8 mouse cellular contexts compared by ENCODE assay signal in the genomic region with DNA sequence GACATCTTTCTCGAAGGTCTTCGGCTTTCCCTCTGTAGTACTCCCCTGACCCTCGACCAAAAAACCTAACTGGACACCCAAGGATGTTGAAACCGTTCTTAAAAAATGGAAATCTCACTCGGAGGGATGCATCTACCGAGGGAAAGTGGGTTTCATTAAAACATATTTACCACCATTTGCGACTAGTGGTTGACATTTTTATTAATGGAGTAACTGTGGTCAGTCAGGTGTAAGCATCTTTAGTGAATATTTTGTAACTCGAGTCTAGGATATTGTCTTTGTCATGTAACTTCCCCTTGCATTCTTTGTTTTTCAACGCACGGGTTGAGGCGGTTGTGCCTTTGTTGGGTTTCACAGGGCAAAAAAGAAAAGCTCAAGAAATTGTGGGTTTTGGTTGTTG. TPM values are rescaled to one million over a fixed set of nuclear protein-coding genes. Genes with fewer than 3 reads are reported as not detected.
DNase-seq lines count a peak whose midpoint lies in the region; ATAC-seq and TF ChIP-seq lines count a peak whose summit lies in the region.

No protein-coding gene starts in this region.

- peak overlapping the region; percentile 95 for H3K9ac ChIP-seq in intestine, embryonic 15.5 days
- H3K9ac ChIP-seq in neural tube, embryonic 13.5 days = peak overlapping the region; percentile 99

- no peak overlapping the region; the same call in 1 of the 2 replicates for H3K27ac ChIP-seq in thymus, adult 2 months (ENCODE audit: control insufficient read depth, insufficient read depth, low read length)
- H3K27ac ChIP-seq in intestine, embryonic 15.5 days = peak overlapping the region; percentile 100
- peak overlapping the region; percentile 100 for H3K27ac ChIP-seq in neural tube, embryonic 13.5 days (replicated peaks)

- no peaks in the 10 kb centered on the region for H3K27me3 ChIP-seq in thymus, adult 2 months (ENCODE audit: control insufficient read depth, insufficient read depth, low read length)
- H3K27me3 ChIP-seq in intestine, embryonic 15.5 days (replicated peaks) = no peaks in the 10 kb centered on the region
- no peaks in the 10 kb centered on the region for H3K27me3 ChIP-seq in neural tube, embryonic 13.5 days

- peak; percentile 16 for DNase-seq in thymus, adult 2 months
- no peak for DNase-seq in thymus, postnatal 4 days
- DNase-seq in embryo, embryonic 9.5 days (ENCODE audit: extremely low spot score) = peak; percentile 53
- no peak for DNase-seq in adrenal gland, adult 18-20 months (ENCODE audit: low spot score in 2 of 2)
- DNase-seq in testis, postnatal 10 days (ENCODE audit: low spot score) = no peak
- no peak for DNase-seq in cerebellum, postnatal 36 days

- peaks cover 5% of the 10 kb centered on the region for H3K4me1 ChIP-seq in thymus, adult 2 months (replicated peaks; ENCODE audit: control insufficient read depth, insufficient read depth, low read length)
- peaks cover 7% of the 10 kb centered on the region for H3K4me1 ChIP-seq in intestine, embryonic 15.5 days (replicated peaks)
- peaks cover 43% of the 10 kb centered on the region for H3K4me1 ChIP-seq in neural tube, embryonic 13.5 days (replicated peaks)

- no peaks in the 10 kb centered on the region for H3K36me3 ChIP-seq in thymus, adult 2 months (ENCODE audit: control insufficient read depth, insufficient read depth, low read length)
- H3K36me3 ChIP-seq in intestine, embryonic 15.5 days = no peaks in the 10 kb centered on the region
- no peaks in the 10 kb centered on the region for H3K36me3 ChIP-seq in neural tube, embryonic 13.5 days

- WGBS in thymus, adult 2 months = 0% methylated on average over 11 of the region's 11 CpGs
- under 1% methylated on average over 11 of the region's 11 CpGs for WGBS in intestine, embryonic 15.5 days
- WGBS in neural tube, embryonic 13.5 days = under 1% methylated on average over 11 of the region's 11 CpGs

- peak overlapping the region; percentile 56 for H3K4me2 ChIP-seq in intestine, embryonic 15.5 days (replicated peaks)
- H3K4me2 ChIP-seq in neural tube, embryonic 13.5 days = peak overlapping the region; percentile 83

- peak overlapping the region; percentile 26; the same call in 1 of the 2 replicates for H3K4me3 ChIP-seq in thymus, adult 2 months (ENCODE audit: control insufficient read depth, insufficient read depth, low read length)
- H3K4me3 ChIP-seq in intestine, embryonic 15.5 days (replicated peaks) = peak overlapping the region; percentile 83
- H3K4me3 ChIP-seq in neural tube, embryonic 13.5 days = peak overlapping the region; percentile 87

- no peaks in the 10 kb centered on the region for H3K9me3 ChIP-seq in intestine, embryonic 15.5 days
- no peaks in the 10 kb centered on the region for H3K9me3 ChIP-seq in neural tube, embryonic 13.5 days

- no peak for ATAC-seq in intestine, embryonic 15.5 days
- no peak for ATAC-seq in neural tube, embryonic 13.5 days (ENCODE audit: low read depth)

- TF ChIP-seq POLR2A in thymus, adult 2 months (IDR thresholded peaks at IDR 0.05; ENCODE audit: control insufficient read depth, extremely low read depth, insufficient read depth, low read length, poor library complexity) = no peak

- TF ChIP-seq CTCF in thymus, adult 2 months (IDR thresholded peaks at IDR 0.05; ENCODE audit: borderline replicate concordance, control insufficient read depth, extremely low read depth, insufficient read depth, low read length, poor library complexity) = no peak

RNA-seq across cellular contexts. Expression of gene Tia1, which starts 1.0 kb away (rescaled TPM):
- polyA plus RNA-seq in thymus, adult 2 months (2012; rRNA removed) = 73.1 and 83.4 TPM in 2 replicates
- polyA plus RNA-seq in intestine, embryonic 15.5 days (2015; fragmentation: Nextera tagmentation; extraction: Ambion mirVana) = 121 and 132 TPM in 2 replicates
- polyA plus RNA-seq in neural tube, embryonic 13.5 days (2015; fragmentation: Nextera tagmentation; extraction: Ambion mirVana) = 326 and 340 TPM in 2 replicates
- total RNA-seq in adrenal gland, adult 18-20 months (2021) = 10 to 100 TPM; 40.3 to 56.3 TPM

RNA-seq across cellular contexts. Expression of gene Pcyox1, which starts 8.0 kb away (rescaled TPM):
- 14.9 and 15.8 TPM in 2 replicates for polyA plus RNA-seq in thymus, adult 2 months (2012; rRNA removed)
- polyA plus RNA-seq in intestine, embryonic 15.5 days (2015; fragmentation: Nextera tagmentation; extraction: Ambion mirVana) = 73.9 and 79.8 TPM in 2 replicates
- polyA plus RNA-seq in neural tube, embryonic 13.5 days (2015; fragmentation: Nextera tagmentation; extraction: Ambion mirVana) = 107 and 113 TPM in 2 replicates
- total RNA-seq in adrenal gland, adult 18-20 months (2021) = 100 to 1,000 TPM; 114 to 221 TPM

RNA-seq across cellular contexts. Expression of gene Gm44790, which starts 21.5 kb away (rescaled TPM):
- polyA plus RNA-seq in thymus, adult 2 months (2012; rRNA removed) = 32.3 and 32.5 TPM in 2 replicates
- not detected in 2 replicates for polyA plus RNA-seq in intestine, embryonic 15.5 days (2015; fragmentation: Nextera tagmentation; extraction: Ambion mirVana)
- polyA plus RNA-seq in neural tube, embryonic 13.5 days (2015; fragmentation: Nextera tagmentation; extraction: Ambion mirVana) = 0.50 and 0.63 TPM in 2 replicates
- total RNA-seq in adrenal gland, adult 18-20 months (2021) = 1 to 10 TPM in 1 of 2 experiments, not detected in 1; 2.7 TPM

RNA-seq across cellular contexts. Expression of gene C87436, which starts 33.2 kb away (rescaled TPM):
- polyA plus RNA-seq in thymus, adult 2 months (2012; rRNA removed) = 14.9 and 16.6 TPM in 2 replicates
- 20.4 and 22.4 TPM in 2 replicates for polyA plus RNA-seq in intestine, embryonic 15.5 days (2015; fragmentation: Nextera tagmentation; extraction: Ambion mirVana)
- 22.0 and 22.4 TPM in 2 replicates for polyA plus RNA-seq in neural tube, embryonic 13.5 days (2015; fragmentation: Nextera tagmentation; extraction: Ambion mirVana)
- total RNA-seq in adrenal gland, adult 18-20 months (2021) = 10 to 100 TPM; 18.1 to 18.6 TPM

RNA-seq across cellular contexts. Expression of gene Snrpg, which starts 33.9 kb away (rescaled TPM):
- 67.2 and 87.1 TPM in 2 replicates for polyA plus RNA-seq in thymus, adult 2 months (2012; rRNA removed)
- polyA plus RNA-seq in intestine, embryonic 15.5 days (2015; fragmentation: Nextera tagmentation; extraction: Ambion mirVana) = 541 and 603 TPM in 2 replicates
- polyA plus RNA-seq in neural tube, embryonic 13.5 days (2015; fragmentation: Nextera tagmentation; extraction: Ambion mirVana) = 397 and 429 TPM in 2 replicates
- 100 to 1,000 TPM; 115 to 384 TPM for total RNA-seq in adrenal gland, adult 18-20 months (2021)

Comparison
In these comparisons a context has a peak if more than half of its experiments do, and no peak if none do; other contexts are left out.
1. DNase-seq: peak in thymus, adult 2 months (single experiment) and embryo, embryonic 9.5 days (single experiment); none in thymus, postnatal 4 days (single experiment), adrenal gland, adult 18-20 months (0 of 2), testis, postnatal 10 days (single experiment) and cerebellum, postnatal 36 days (0 of 2).
2. H3K4me3 ChIP-seq: peak in every context shown above with its lines; median percentile 87 in neural tube, embryonic 13.5 days; 83 in intestine, embryonic 15.5 days; 26 in thymus, adult 2 months.
3. RNA of gene Gm44790, which starts 21.5 kb away (polyA plus RNA-seq): 32.3 to 32.5 TPM in thymus, adult 2 months; 0.50 to 0.63 TPM in neural tube, embryonic 13.5 days and not detected in intestine, embryonic 15.5 days; every median in the first group is over 10 times any median in the second.